Mouse (Mus musculus) embryonic facial prominence, embryonic 13.5 days (tissue): ENCODE results near the gene Bend4. TPM values are rescaled to one million over a fixed set of nuclear protein-coding genes. Genes with fewer than 3 reads are reported as not detected.

Source experiments
- ATAC-seq: fragments of 200-750 bp; cut with Nextera tagmentation; 2 replicates; pipeline ENCODE4 v1.8.0; 2017; ENCODE audit warnings: low read depth; ENCODE audit not compliant: insufficient number of reproducible peaks, insufficient read depth, low FRiP score, low TSS enrichment
- H3K27ac ChIP-seq: fragments of 300-500 bp; sonication (generic); 2 replicates; pipeline ENCODE4 v1.5.1; 2015; ENCODE audit warnings: moderate library complexity, mild to moderate bottlenecking, inconsistent platforms
- H3K27me3 ChIP-seq: fragments of 300-500 bp; sonication (generic); 2 replicates; pipeline ENCODE4 v1.6.1; 2015; ENCODE audit warnings: mild to moderate bottlenecking, inconsistent platforms
- H3K36me3 ChIP-seq: fragments of 300-500 bp; sonication (generic); 2 replicates; pipeline ENCODE4 v1.6.1; 2015; ENCODE audit warnings: mild to moderate bottlenecking, inconsistent platforms
- H3K4me1 ChIP-seq: fragments of 300-500 bp; sonication (generic); 2 replicates; pipeline ENCODE4 v1.6.1; 2015; ENCODE audit warnings: inconsistent platforms
- H3K4me2 ChIP-seq: fragments of 300-500 bp; sonication (generic); 2 replicates; pipeline ENCODE4 v1.6.1; 2015; ENCODE audit warnings: moderate library complexity, mild to moderate bottlenecking, inconsistent platforms
- H3K4me3 ChIP-seq: fragments of 300-500 bp; sonication (generic); 2 replicates; pipeline ENCODE4 v1.5.1; 2015; ENCODE audit warnings: mild to moderate bottlenecking, inconsistent platforms
- H3K9ac ChIP-seq: fragments of 300-500 bp; sonication (generic); 2 replicates; pipeline ENCODE4 v1.6.1; 2015; ENCODE audit warnings: mild to moderate bottlenecking, inconsistent platforms
- H3K9me3 ChIP-seq: fragments of 300-500 bp; sonication (generic); 2 replicates; pipeline ENCODE4 v1.6.1; 2016; ENCODE audit warnings: inconsistent platforms
- WGBS: fragments of 180-500 bp; shearing (Covaris S2); methylation state at CpG from one replicate; pipeline ENCODE4 v1.1.7; 2015; ENCODE audit warnings: mixed read lengths; 5-methylcytosine and 5-hydroxymethylcytosine counted together
- polyA plus RNA-seq: library from polyadenylated mRNA; unstranded; fragments of >200 nt; fragmentation: Nextera tagmentation; extraction: Ambion mirVana; gene quantifications from 2 replicates; pipeline ENCODE4 v1.2.1, GENCODE M21; 2015

The Bend4 gene
- polyA plus RNA-seq, 1 experiment from 2014 or later, result 3.0 TPM

DNA sequence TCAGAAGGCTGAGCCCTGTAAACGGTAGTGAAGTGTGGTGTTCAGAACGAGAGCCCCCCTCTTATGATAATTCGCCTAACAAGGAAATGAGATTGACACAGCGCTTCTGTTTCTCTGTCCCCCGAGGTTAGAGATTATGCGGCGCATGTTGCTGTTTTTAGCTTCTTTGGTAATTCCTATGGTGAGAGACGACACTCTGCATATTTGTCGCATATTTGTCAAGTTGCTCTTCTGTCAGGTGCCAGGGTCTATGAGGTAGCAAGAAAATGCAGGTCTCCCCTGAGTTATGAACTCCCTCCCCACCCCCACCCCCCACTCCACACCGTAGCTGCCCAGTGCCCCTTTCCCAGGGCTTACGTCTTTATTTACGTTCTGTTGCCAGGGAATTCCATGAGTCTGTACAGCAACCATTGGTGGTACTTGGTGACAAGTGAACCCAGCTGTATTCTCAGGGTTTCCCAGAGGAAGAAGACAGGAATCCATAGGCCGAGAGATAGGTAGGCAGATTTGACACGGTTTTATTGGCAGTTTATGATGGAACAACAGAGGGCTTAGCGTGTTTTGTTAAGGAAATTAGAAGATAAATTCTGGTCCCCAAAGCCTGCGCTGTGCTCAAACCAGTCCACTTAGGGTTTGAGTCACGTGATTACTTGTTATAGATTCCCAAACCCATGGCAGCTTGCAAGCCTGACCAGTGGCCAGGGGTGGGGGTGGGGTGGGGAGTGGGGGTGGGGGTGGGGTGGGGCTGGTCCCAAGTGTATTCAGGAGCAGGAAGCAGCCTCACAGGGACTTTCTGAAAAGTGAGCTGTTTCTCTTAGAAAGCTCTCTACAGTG, 16.3 kb upstream of the Bend4 start:
- 16% methylated on average over 17 of the region's 17 CpGs for WGBS
- ATAC-seq, result no peak
- no peaks in the 10 kb centered on the region; the same call in 1 of the 2 replicates for H3K27me3 ChIP-seq
- H3K4me1 ChIP-seq, result peaks cover 7% of the 10 kb centered on the region; the same call in 1 of the 2 replicates
- no peaks in the 10 kb centered on the region for H3K9me3 ChIP-seq
- no peak overlapping the region for H3K4me3 ChIP-seq
- H3K9ac ChIP-seq, result no peak overlapping the region
- H3K27ac ChIP-seq, result no peak overlapping the region
- H3K4me2 ChIP-seq, result no peak overlapping the region
- H3K36me3 ChIP-seq, result no peaks in the 10 kb centered on the region

- Histone ChIP-seq H3K4me3 (no peak overlapping the region), H3K9ac (no peak overlapping the region), H3K9me3 (no peaks in the 10 kb centered on the region), H3K4me1 (peaks cover 7% of the 10 kb centered on the region; the same call in 1 of the 2 replicates), H3K36me3 (no peaks in the 10 kb centered on the region), H3K27ac (no peak overlapping the region), H3K27me3 (no peaks in the 10 kb centered on the region; the same call in 1 of the 2 replicates), H3K4me2 (no peak overlapping the region)
- ATAC-seq, result no peak
- WGBS, result 55% methylated on average over 6 of the region's 6 CpGs
Observed at GRCm38 (mm10) chr5:67442813-67443450, 14.8 kb upstream of the Bend4 start.

DNA sequence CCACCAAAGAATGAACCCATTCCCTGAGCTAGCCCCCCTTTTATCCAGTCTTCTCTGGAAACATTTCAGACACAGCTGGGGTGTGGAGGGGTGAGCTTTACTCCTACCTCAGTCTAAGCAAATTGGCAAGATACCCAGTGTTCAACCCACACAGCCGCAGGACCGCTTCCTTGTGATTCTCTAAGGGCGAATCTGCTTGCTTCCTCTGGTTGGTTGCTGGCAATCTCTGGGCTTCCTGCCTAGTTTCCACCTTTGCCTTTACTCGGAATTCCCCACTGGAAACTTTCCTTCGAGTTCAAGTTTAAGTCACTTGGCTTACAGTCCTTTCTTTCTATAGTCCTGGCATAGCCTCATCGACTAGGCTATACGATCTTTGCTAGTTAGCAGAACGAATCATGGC, 12.5 kb upstream of the Bend4 start:
- WGBS, result 84% methylated on average over 8 of the region's 8 CpGs
- Histone ChIP-seq H3K9ac (no peak overlapping the region), H3K4me3 (no peak overlapping the region), H3K9me3 (no peaks in the 10 kb centered on the region), H3K4me1 (peaks cover 4% of the 10 kb centered on the region; the same call in 1 of the 2 replicates), H3K4me2 (no peak overlapping the region), H3K36me3 (no peaks in the 10 kb centered on the region), H3K27me3 (no peaks in the 10 kb centered on the region; the same call in 1 of the 2 replicates), H3K27ac (no peak overlapping the region)
- no peak for ATAC-seq

DNA sequence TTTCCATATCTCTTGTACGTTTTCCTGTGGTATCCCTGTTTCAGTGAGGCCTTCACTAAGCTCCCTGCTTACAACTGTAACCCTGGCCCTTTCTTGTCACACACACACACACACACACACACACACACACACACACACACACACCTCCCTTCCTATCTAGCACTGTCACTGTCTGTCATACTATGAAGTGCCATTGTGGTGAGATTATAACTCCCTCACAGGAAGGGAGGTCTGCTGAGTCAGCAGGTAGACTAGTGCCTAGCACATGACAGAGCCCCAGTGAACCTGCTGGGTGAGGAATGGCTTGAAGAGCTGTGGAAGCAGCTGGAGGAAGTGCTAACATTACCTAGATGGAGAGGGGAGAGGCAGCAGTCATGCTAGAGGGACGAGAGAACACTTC, 9.3 kb upstream of the Bend4 start:
- Histone ChIP-seq H3K27ac (no peak overlapping the region), H3K9me3 (no peaks in the 10 kb centered on the region), H3K4me2 (no peak overlapping the region), H3K4me3 (no peak overlapping the region), H3K9ac (no peak overlapping the region), H3K36me3 (no peaks in the 10 kb centered on the region), H3K27me3 (no peaks in the 10 kb centered on the region), H3K4me1 (no peaks in the 10 kb centered on the region)
- no peak for ATAC-seq
- 40% methylated on average over 2 of the region's 2 CpGs for WGBS

GRCm38 (mm10) chr5:67426478-67427442, 1.4 kb downstream of the Bend4 start:
- Histone ChIP-seq H3K9me3 (no peaks in the 10 kb centered on the region), H3K4me2 (peak overlapping the region; percentile 88), H3K4me3 (peak overlapping the region; percentile 69), H3K36me3 (no peaks in the 10 kb centered on the region), H3K27ac (no peak overlapping the region), H3K27me3 (peaks cover 25% of the 10 kb centered on the region), H3K9ac (peak overlapping the region; percentile 75), H3K4me1 (peaks cover 9% of the 10 kb centered on the region)
- ATAC-seq, result peak; percentile 56; the same call in 1 of the 2 replicates
- 1% methylated on average over 121 of the region's 121 CpGs for whole genome bisulfite sequencing

GRCm38 (mm10) chr5:67426011-67426410, 2.1 kb downstream of the Bend4 start:
- WGBS, result 22% methylated on average over 5 of the region's 5 CpGs

GRCm38 (mm10) chr5:67424636-67425035, 3.5 kb downstream of the Bend4 start:
- Histone ChIP-seq H3K27me3 (peaks cover 25% of the 10 kb centered on the region), H3K9me3 (no peaks in the 10 kb centered on the region), H3K27ac (no peak overlapping the region), H3K4me2 (no peak overlapping the region), H3K4me3 (no peak overlapping the region), H3K4me1 (peaks cover 9% of the 10 kb centered on the region), H3K9ac (no peak overlapping the region), H3K36me3 (no peaks in the 10 kb centered on the region)
- 58% methylated on average over 3 of the region's 3 CpGs for whole genome bisulfite sequencing
- no peak for ATAC-seq

More at GRCm38 (mm10) chr5:67426011-67426410, 2.1 kb downstream of the Bend4 start:
- Histone ChIP-seq H3K27me3 (peaks cover 25% of the 10 kb centered on the region), H3K27ac (no peak overlapping the region), H3K36me3 (no peaks in the 10 kb centered on the region), H3K4me2 (peak overlapping the region; percentile 88), H3K9ac (no peak overlapping the region), H3K4me1 (peaks cover 9% of the 10 kb centered on the region), H3K9me3 (no peaks in the 10 kb centered on the region), H3K4me3 (peak overlapping the region; percentile 69)
- ATAC-seq, result no peak

DNA sequence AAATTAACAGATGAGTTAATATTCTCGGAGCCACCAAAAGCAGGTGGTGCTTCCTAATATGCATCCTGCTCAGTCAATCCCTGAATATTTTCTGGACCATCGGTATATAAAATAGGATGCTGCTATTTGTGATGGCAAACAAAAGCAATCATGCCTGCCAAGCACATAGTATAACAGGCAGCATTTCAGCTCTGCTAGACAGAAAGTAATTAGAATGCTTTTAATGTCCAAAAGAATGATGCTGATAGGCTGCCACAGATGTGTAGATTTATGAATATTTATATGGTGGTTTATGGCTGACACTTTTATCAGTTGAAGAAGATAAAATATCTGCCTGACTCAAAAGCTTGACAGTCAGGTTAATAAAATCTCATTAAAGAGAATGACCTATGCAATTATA, 4.1 kb downstream of the Bend4 start:
- no peaks in the 10 kb centered on the region for H3K36me3 ChIP-seq
- no peak for ATAC-seq
- WGBS, result 92% methylated on average over 2 of the region's 2 CpGs

DNA sequence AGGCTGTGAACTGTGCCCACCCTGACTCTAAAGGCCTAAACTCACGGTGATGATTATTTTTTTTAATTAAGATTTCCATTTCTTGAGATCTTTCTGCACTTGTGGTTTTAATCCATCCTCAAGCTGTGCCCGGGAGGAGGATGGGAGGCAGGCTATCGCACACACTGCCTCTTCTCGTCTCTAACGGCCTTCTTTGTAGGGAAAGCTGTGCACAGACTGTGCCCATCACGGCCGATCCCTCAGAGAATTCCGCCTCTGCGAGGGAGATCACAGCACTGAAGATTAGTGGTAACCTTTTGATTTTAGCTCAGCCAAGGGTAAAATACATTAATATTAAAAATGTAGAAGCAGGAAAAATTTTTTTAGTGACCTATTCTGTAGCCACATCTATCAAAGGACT, 4.8 kb downstream of the Bend4 start:
- Histone ChIP-seq H3K27ac (no peak overlapping the region), H3K4me3 (no peak overlapping the region), H3K4me1 (peaks cover 9% of the 10 kb centered on the region), H3K4me2 (no peak overlapping the region), H3K9me3 (no peaks in the 10 kb centered on the region), H3K36me3 (no peaks in the 10 kb centered on the region), H3K9ac (no peak overlapping the region), H3K27me3 (peaks cover 25% of the 10 kb centered on the region)
- WGBS, result 70% methylated on average over 9 of the region's 9 CpGs
- ATAC-seq, result no peak

More for the DNA sequence above, 4.1 kb downstream of the Bend4 start:
- H3K4me1 ChIP-seq, result peaks cover 9% of the 10 kb centered on the region
- no peaks in the 10 kb centered on the region for H3K9me3 ChIP-seq
- no peak overlapping the region for H3K4me3 ChIP-seq
- H3K27ac ChIP-seq, result no peak overlapping the region
- peaks cover 25% of the 10 kb centered on the region for H3K27me3 ChIP-seq
- no peak overlapping the region for H3K4me2 ChIP-seq
- H3K9ac ChIP-seq, result no peak overlapping the region

DNA sequence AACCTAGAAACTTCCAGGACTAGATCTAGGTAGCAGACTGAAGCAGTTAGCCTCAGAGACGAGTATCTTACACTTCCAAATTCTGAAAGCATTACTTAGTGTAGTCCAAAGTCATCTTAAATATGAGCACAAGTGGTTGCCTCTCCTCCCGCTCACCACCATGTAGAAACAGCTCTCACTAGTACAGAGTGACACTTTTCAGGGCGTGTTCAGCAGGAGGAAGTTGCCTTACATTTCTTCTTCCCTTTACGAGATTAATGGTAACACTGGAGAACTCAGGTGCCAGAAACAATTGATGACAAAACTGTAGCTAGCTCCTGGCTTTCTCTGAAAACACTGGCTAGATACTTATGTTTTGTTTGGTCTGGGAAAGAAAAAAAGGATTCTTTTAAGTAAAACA, 8.7 kb downstream of the Bend4 start:
- Histone ChIP-seq H3K4me3 (no peak overlapping the region), H3K4me2 (no peak overlapping the region), H3K9ac (no peak overlapping the region), H3K36me3 (no peaks in the 10 kb centered on the region), H3K27me3 (no peaks in the 10 kb centered on the region), H3K4me1 (no peaks in the 10 kb centered on the region), H3K27ac (no peak overlapping the region), H3K9me3 (no peaks in the 10 kb centered on the region)
- no peak for ATAC-seq
- WGBS, result 70% methylated on average over 4 of the region's 4 CpGs

DNA sequence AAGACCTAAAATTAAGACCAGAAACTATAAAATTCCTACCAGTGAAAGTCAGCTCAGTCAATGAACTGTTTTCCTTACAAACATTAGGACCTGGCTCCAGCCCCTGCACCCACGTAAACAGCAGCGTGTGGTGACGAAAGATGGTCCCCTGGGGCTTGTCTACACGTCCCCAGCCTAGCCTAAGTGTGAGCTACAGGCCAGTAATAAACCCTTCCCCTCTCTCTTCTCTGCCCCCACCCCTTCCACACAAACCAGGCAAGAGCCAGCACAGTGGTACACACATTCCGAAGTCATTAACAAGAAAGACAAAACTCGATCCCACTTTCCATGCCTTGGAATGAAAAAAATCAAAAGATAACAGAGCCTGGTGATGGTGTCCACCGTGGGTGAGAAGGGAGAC, 16.6 kb downstream of the Bend4 start:
- H3K36me3 ChIP-seq, result no peaks in the 10 kb centered on the region
- H3K9me3 ChIP-seq, result no peaks in the 10 kb centered on the region
- no peak overlapping the region for H3K27ac ChIP-seq
- no peak overlapping the region for H3K4me2 ChIP-seq
- 59% methylated on average over 7 of the region's 7 CpGs for WGBS
- H3K27me3 ChIP-seq, result no peaks in the 10 kb centered on the region
- H3K4me3 ChIP-seq, result no peak overlapping the region
- no peak for ATAC-seq
- no peak overlapping the region for H3K9ac ChIP-seq
- H3K4me1 ChIP-seq, result no peaks in the 10 kb centered on the region
